31 mouse cellular contexts compared by ENCODE assay signal in the genomic region with DNA sequence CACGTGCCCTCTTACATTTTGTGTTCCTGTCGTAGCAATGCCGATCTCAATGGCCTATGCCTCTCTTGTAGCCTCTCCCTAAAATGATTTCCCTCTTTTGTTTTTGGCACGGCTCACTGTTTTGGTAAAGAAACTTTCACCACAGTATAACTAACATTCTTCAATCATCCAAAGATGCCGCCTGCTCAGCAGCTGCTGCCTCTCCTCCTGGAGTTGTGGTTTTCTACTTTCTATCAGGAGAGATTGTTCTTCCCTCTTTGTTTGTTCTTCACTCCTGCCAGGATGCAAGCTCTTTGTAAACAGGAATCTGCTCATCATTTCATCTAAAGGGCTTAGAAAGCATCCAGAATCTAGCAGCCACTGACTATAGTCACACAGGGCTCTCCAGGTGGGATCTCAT. TPM values are rescaled to one million over a fixed set of nuclear protein-coding genes. Genes with fewer than 3 reads are reported as not detected.
"Had no signal": no experiment of that assay in that cellular context is flagged by ENCODE, and none has a peak within 500 bp of the region (broad histone marks: within the 10 kb centered on the region; RNA-seq: fewer than 3 reads in every experiment).

No protein-coding gene starts in this region.

- DNase-seq: kidney, adult 8-10 months; kidney, postnatal 10 days; kidney, postnatal 36 days; layer of hippocampus, adult 9-11 months; liver, postnatal 0 days; lung, embryonic 14.5 days; lung, postnatal 10 days; lung, postnatal 36 days; right cerebral cortex, adult 18-20 months; right cerebral cortex, postnatal 14 days; right cerebral cortex, postnatal 4 days; thymus, adult 2 months; thymus, postnatal 14 days; thymus, postnatal 4 days had no signal

- H3K9me3 ChIP-seq: kidney, embryonic 15.5 days; limb, embryonic 15.5 days; megakaryocyte, embryonic 14.5 days; midbrain, embryonic 10.5 days; midbrain, embryonic 13.5 days; neural tube, embryonic 12.5 days; neural tube, embryonic 15.5 days had no signal

- H3K9ac ChIP-seq: kidney, embryonic 15.5 days; limb, embryonic 15.5 days; liver, embryonic 14.5 days; liver, postnatal 0 days; lung, embryonic 14.5 days; midbrain, embryonic 13.5 days; neural tube, embryonic 12.5 days; neural tube, embryonic 15.5 days had no signal

- H3K4me1 ChIP-seq: neural tube, embryonic 15.5 days had no signal

- H3K27me3 ChIP-seq: kidney, embryonic 15.5 days; limb, embryonic 15.5 days; midbrain, embryonic 13.5 days; neural tube, embryonic 12.5 days; neural tube, embryonic 15.5 days had no signal

- H3K4me2 ChIP-seq: kidney, embryonic 15.5 days; limb, embryonic 15.5 days; liver, embryonic 11.5 days; lung, embryonic 14.5 days; midbrain, embryonic 13.5 days; neural tube, embryonic 12.5 days; neural tube, embryonic 15.5 days had no signal

- H3K36me3 ChIP-seq: kidney, embryonic 15.5 days; limb, embryonic 15.5 days; midbrain, embryonic 10.5 days; neural tube, embryonic 12.5 days had no signal

- ATAC-seq: liver, postnatal 0 days; midbrain, embryonic 13.5 days had no signal

- H3K27ac ChIP-seq: kidney, embryonic 15.5 days; limb, embryonic 15.5 days; liver, embryonic 14.5 days; midbrain, embryonic 10.5 days; midbrain, embryonic 13.5 days; neural tube, embryonic 12.5 days; neural tube, embryonic 15.5 days; stomach, postnatal 0 days had no signal

- H3K4me3 ChIP-seq: kidney, embryonic 15.5 days; limb, embryonic 15.5 days; megakaryocyte, embryonic 14.5 days; midbrain, embryonic 10.5 days; midbrain, embryonic 13.5 days; neural tube, embryonic 12.5 days; neural tube, embryonic 15.5 days had no signal

RNA-seq across cellular contexts. Expression of gene Timp4, which starts 14.8 kb away (rescaled TPM):
- polyA plus RNA-seq: liver, embryonic 14.5 days; liver, postnatal 0 days had no signal

RNA-seq across cellular contexts. Expression of gene Gm17482, which starts 39.6 kb away (rescaled TPM):
- total RNA-seq: layer of hippocampus, adult 18-20 months; layer of hippocampus, postnatal 25 days; left cerebral cortex, adult 18-20 months; left cerebral cortex, postnatal 25 days; midbrain, postnatal 0 days had no signal
- polyA plus RNA-seq: kidney, embryonic 15.5 days; limb, embryonic 11.5 days; limb, embryonic 15.5 days; liver, embryonic 11.5 days; liver, embryonic 14.5 days; liver, postnatal 0 days; lung, embryonic 14.5 days; midbrain, embryonic 10.5 days; midbrain, embryonic 13.5 days; midbrain, postnatal 0 days; neural tube, embryonic 12.5 days; neural tube, embryonic 15.5 days; stomach, embryonic 14.5 days; stomach, postnatal 0 days; thymus, adult 2 months had no signal
